Mouse (Mus musculus): ENCODE results near the gene Nkain2.
"Not testable (repeated sequence)": the region's sequence is repeated elsewhere in the genome, so short reads cannot be mapped to it uniquely, and the experiment has no call there.

Nkain2 gene

GRCm38 (mm10) chr10:32889652-32890506, at the start of gene Nkain2:
Nkain2 (minus strand) TSS chr10:32890462.
- DNase-seq: peak; percentile 10

- DNase-seq: no peak
Observed at GRCm38 (mm10) chr10:32939853-32940252, 49.6 kb upstream of the Nkain2 start.

GRCm38 (mm10) chr10:32895093-32895492, 4.8 kb upstream of the Nkain2 start:
- peak; percentile 2 for DNase-seq

GRCm38 (mm10) chr10:32890507-32891131, 357 bp upstream of the Nkain2 start:
- peak; percentile 51 for DNase-seq

DNA sequence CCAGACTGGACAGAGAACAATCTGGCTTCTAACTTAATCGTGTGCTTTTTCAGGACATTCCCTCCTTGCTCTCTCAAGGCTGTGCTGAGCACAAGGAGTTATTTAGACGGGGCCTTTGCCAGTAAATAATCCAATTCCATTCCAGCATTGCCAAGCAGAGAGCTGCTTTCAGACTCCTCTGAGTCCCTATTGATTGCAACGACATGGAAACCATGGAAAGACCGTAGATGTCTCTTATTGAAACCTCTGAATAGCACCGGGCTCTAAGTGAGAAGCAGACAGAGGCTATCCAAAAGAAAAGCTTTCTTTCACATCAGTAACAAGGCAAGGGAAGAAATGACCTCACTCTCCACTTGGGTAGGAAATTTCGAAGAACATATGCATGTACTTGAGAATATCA, 8.3 kb downstream of the Nkain2 start:
- DNase-seq: no peak

DNA sequence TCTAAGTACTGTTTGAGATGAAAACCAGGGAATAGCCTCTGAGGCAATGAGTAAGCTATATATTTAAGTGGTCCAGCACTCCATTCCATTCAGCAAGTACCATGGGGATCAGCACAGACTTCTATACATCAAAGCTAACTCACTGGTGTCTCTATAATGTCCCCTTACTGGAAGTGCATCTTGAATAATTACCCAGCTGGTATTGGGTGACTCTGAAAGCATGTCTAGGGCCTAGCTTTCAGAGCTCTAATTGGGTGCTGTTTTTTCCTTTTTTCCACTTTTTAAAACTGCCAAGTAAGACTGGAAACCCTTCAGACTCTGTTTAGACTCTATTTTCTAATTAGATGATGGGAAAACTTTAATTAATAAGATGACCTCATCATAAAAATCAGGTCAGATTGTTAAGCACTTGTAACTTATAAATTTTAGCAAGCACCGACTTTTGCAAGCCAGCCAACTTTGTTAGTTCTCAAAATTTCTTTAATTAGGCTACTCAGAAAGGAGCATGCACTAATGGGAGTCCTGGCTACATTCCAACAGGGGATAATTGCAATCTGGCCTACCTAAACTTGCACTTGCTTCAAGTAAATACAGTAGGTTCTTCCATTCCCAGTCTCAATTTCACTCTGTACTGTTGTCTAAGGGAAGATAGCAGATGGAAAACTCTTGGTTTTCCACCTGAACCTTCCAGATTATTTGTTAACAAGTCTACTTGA, 19.4 kb downstream of the Nkain2 start:
- DNase-seq: no peak

GRCm38 (mm10) chr10:32869541-32869940, 20.7 kb downstream of the Nkain2 start:
- no peak for DNase-seq

GRCm38 (mm10) chr10:32815210-32815883, 74.9 kb downstream of the Nkain2 start:
- DNase-seq: no peak

GRCm38 (mm10) chr10:32796215-32796614, 94.0 kb downstream of the Nkain2 start:
- no peak for DNase-seq

- DNase-seq: no peak
Observed at GRCm38 (mm10) chr10:32790541-32790940, 99.7 kb downstream of the Nkain2 start.

GRCm38 (mm10) chr10:32782732-32783359, 107.4 kb downstream of the Nkain2 start:
- DNase-seq: no peak

DNA sequence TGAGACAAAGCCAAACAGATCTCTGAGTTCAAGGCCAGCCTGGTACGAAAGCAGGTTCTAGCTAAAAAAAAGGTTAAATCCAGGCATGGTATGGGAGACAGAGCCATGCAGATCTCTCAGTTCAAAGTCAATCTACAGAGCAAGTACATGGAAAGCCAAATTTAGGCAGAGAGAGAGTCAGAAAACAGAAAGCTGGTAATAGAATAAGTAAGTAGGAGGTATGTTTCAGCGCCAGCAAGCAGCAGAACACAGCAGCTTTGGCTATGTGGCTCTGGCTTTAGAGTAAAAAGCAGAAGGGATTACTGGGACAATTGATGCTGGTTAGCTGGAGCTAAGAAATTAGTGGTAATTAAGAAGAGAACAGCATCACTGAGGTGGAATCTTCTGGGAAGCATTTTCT, 151.3 kb downstream of the Nkain2 start:
- no peak for DNase-seq

DNA sequence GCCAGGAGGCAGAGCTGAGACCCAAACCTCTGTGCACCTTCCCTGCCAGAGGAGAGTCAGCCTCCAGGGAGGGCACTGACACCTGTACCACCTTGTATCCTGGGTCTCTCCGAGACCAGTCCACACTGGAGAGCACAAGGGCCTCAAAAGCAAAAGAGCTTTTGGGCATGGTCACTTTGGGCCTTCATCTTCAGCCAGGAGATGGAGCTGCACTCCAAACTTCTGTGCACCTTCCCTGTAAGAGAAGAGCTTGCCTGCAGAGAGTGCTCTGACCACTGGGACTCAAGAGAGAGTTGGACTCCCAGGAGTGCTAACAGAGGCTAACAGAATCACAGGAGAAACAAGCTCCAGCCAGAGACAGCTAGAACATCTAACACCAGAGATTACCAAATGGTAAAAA, 183.7 kb downstream of the Nkain2 start:
- not testable (repeated sequence) for DNase-seq

DNA sequence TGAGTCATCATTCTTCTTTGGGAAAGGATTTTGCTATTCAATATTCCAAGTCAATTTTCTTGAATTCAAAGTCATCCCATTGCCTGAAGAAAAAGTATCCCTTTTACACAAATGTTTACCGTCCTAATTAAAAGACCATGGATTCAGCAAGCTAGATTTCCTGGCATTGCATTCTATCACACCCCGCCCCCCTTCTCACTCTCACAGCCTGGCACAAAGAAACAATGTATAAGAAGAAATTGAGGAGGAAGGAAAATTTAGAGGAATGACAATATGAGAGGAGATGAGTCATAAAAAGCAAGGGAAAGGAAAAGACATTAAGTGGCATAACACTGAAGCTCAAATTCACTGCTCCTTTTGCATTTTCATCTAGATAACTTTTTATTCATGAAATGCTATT, 193.6 kb downstream of the Nkain2 start:
- DNase-seq: no peak

- DNase-seq: no peak
Observed at GRCm38 (mm10) chr10:32684548-32684947, 205.7 kb downstream of the Nkain2 start.

- DNase-seq: no peak
Observed at GRCm38 (mm10) chr10:32640256-32640655, 250.0 kb downstream of the Nkain2 start.

- DNase-seq: no peak
Observed at GRCm38 (mm10) chr10:32639173-32639572, 251.1 kb downstream of the Nkain2 start.

- no peak for DNase-seq
Observed at GRCm38 (mm10) chr10:32631043-32631442, 259.2 kb downstream of the Nkain2 start.

DNA sequence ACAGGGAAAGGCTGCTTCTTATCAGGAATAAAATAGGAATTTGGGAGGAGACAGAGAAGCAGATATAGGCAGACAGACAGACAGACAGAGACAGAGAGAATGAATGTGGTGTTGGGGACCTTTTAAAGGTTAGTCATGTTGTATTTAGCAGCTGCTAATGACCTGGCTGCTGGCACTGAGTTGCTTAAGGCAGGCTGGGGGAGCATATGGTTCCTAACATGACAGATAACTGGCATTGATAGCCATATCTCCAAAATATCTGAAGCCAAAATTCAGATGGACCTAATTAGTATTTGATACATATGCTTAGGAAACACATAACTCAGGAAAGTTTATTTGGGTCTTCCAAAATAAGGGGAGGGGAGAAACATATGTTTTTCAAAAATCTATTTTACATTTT, 285.8 kb downstream of the Nkain2 start:
- DNase-seq: no peak

- no peak for DNase-seq
Observed at GRCm38 (mm10) chr10:32602798-32603197, 287.5 kb downstream of the Nkain2 start.

DNA sequence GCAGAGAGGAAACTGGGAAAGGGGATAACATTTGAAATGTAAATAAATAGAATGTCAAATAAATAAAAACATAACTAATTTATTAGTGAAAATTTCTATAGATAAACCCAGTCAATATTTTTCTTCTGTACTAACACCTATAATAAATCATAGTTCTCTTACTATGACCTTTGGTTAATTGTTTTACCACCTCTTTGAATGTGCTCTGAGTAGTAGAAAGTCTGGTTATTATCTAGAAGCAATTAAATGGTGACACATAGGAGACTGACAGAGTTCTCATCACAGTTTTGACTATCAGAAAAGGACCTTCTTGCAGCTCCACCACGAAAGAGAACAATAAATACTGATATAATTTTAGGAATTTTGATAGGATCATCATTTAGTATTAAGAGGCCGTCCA, 295.3 kb downstream of the Nkain2 start:
- DNase-seq: no peak

- no peak for DNase-seq
Observed at GRCm38 (mm10) chr10:32577276-32577580, 313.0 kb downstream of the Nkain2 start.

Measured in kidney, postnatal 14 days (tissue).